Mouse (Mus musculus): ENCODE data around the gene Ankrd52. TPM values are rescaled to one million over a fixed set of nuclear protein-coding genes. Genes with fewer than 3 reads are reported as not detected.
"Not testable (repeated sequence)": the region's sequence is repeated elsewhere in the genome, so short reads cannot be mapped to it uniquely, and the experiment has no call there.

The Ankrd52 gene
- 8.4 and 9.6 TPM in 2 replicates for polyA plus RNA-seq (2015; fragmentation: Nextera tagmentation; extraction: Ambion mirVana)

DNA sequence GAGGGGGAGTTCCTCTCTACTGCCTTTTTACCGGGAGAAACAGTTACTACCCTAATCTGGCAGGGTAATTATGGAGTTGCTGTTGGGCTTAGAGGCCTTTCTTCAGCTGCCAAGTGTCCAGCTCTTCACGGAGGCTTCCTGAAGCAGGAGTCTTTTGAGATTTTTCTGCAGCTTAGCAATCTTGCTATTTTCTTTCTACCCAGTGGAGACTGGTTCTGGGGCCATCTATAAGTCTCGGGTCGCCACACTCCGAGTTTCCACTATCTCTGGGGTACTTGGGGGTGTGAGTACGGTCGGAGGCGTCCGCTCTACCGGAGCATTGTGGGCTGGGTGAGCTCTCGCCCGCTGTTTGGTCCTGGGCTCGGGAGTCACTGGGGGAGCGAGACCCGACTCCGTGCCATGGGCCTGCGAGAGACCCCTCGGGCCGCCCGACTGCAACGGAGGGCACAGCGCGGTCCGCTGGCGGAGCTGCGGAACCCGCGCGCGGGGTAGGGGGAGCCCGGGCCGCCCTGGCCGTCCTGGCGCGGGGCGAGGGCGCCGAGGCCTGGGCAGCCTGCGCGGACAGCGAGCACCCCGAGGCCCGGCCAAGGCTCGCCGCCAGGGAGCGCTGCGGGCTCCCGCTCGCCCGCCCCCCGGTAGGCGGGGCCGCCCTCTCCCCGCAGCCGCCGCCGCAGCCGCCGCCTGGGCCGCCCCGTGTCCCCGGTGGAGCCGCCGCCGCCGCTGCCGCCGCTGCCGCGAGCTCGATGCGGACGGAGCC is at the start of gene Ankrd52:
Gene Ankrd52 (plus strand): TSS at position 661 of the 757 bp plus-strand sequence.
- H3K9ac ChIP-seq (ENCODE audit: low read length), result peak within 1 kb of the TSS; percentile 97
- peaks cover 26% of the 10 kb centered on the region for H3K36me3 ChIP-seq (ENCODE audit: control insufficient read depth, insufficient read depth, low read length)
- H3K4me3 ChIP-seq (ENCODE audit: low read length), result peak within 1 kb of the TSS; percentile 93
- H3K4me1 ChIP-seq (replicated peaks; ENCODE audit: control insufficient read depth, insufficient read depth, low read length), result peaks cover 19% of the 10 kb centered on the region
- under 1% methylated on average over 48 of the region's 73 CpGs for WGBS
- H3K9me3 ChIP-seq (ENCODE audit: control insufficient read depth, low read length), result no peaks in the 10 kb centered on the region
- peak within 1 kb of the TSS; percentile 92 for H3K27ac ChIP-seq (ENCODE audit: low read length)
- peak within 1 kb of the TSS; percentile 62 for H3K4me2 ChIP-seq (ENCODE audit: low read depth, low read length)
- ATAC-seq (ENCODE audit: low read depth), result peak; percentile 96
- H3K27me3 ChIP-seq (ENCODE audit: control insufficient read depth, insufficient read depth, low read depth, low read length), result no peaks in the 10 kb centered on the region

- no peak overlapping the region for H3K4me3 ChIP-seq (ENCODE audit: low read length)
- 78% methylated on average over 10 of the region's 10 CpGs for WGBS
- no peaks in the 10 kb centered on the region for H3K27me3 ChIP-seq (ENCODE audit: control insufficient read depth, insufficient read depth, low read depth, low read length)
- no peak overlapping the region for H3K9ac ChIP-seq (ENCODE audit: low read length)
- H3K27ac ChIP-seq (ENCODE audit: low read length), result no peak overlapping the region
- ATAC-seq (ENCODE audit: low read depth), result no peak
- peaks cover 12% of the 10 kb centered on the region for H3K4me1 ChIP-seq (replicated peaks; ENCODE audit: control insufficient read depth, insufficient read depth, low read length)
- H3K36me3 ChIP-seq (ENCODE audit: control insufficient read depth, insufficient read depth, low read length), result peaks cover 29% of the 10 kb centered on the region
- no peak overlapping the region for H3K4me2 ChIP-seq (ENCODE audit: low read depth, low read length)
- no peaks in the 10 kb centered on the region for H3K9me3 ChIP-seq (ENCODE audit: control insufficient read depth, low read length)
Observed at GRCm38 (mm10) chr10:128327610-128328009, 49.3 kb upstream of the Ankrd52 start.

- not testable (repeated sequence) for H3K9ac ChIP-seq (ENCODE audit: low read length); H3K27me3 ChIP-seq (ENCODE audit: control insufficient read depth, insufficient read depth, low read depth, low read length); ATAC-seq (ENCODE audit: low read depth); H3K36me3 ChIP-seq (ENCODE audit: control insufficient read depth, insufficient read depth, low read length); H3K4me3 ChIP-seq (ENCODE audit: low read length); H3K9me3 ChIP-seq (ENCODE audit: control insufficient read depth, low read length); H3K4me2 ChIP-seq (ENCODE audit: low read depth, low read length); H3K27ac ChIP-seq (ENCODE audit: low read length); H3K4me1 ChIP-seq (replicated peaks; ENCODE audit: control insufficient read depth, insufficient read depth, low read length)
- 72% methylated on average over 5 of the region's 6 CpGs for WGBS
Observed at GRCm38 (mm10) chr10:128332358-128333249, 44.3 kb upstream of the Ankrd52 start.

GRCm38 (mm10) chr10:128335582-128335981 is 41.3 kb upstream of the Ankrd52 start:
- Histone ChIP-seq H3K9me3 (ENCODE audit: control insufficient read depth, low read length) (no peaks in the 10 kb centered on the region), H3K4me1 (replicated peaks; ENCODE audit: control insufficient read depth, insufficient read depth, low read length) (peaks cover 9% of the 10 kb centered on the region), H3K4me2 (ENCODE audit: low read depth, low read length) (no peak overlapping the region), H3K27ac (ENCODE audit: low read length) (no peak overlapping the region), H3K36me3 (ENCODE audit: control insufficient read depth, insufficient read depth, low read length) (no peaks in the 10 kb centered on the region), H3K4me3 (ENCODE audit: low read length) (no peak overlapping the region), H3K27me3 (ENCODE audit: control insufficient read depth, insufficient read depth, low read depth, low read length) (no peaks in the 10 kb centered on the region), H3K9ac (ENCODE audit: low read length) (no peak overlapping the region)
- no peak for ATAC-seq (ENCODE audit: low read depth)
- 0% methylated on average over 4 of the region's 4 CpGs for WGBS

GRCm38 (mm10) chr10:128336195-128336594 is 40.7 kb upstream of the Ankrd52 start:
- no peak overlapping the region for H3K4me2 ChIP-seq (ENCODE audit: low read depth, low read length)

DNA sequence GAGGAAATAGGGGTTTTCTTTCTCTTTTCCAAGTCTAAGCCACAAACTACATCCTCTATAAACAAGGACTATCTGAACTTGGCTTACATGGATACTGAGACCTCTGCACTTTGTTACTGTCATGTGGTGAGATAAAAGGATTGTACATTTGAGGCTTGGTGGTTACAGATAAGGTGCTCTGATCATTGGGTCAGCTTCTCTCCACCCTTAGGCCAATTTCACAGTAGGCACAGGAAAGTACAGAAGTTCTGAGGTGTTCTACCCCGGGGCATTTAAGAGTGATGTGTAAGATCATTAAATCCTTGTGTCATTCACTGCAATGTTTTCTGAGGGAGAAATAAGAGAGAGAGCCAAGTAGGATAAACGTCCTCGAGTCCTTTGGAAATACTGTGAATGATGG is 40.3 kb upstream of the Ankrd52 start:
- H3K9ac ChIP-seq (ENCODE audit: low read length), result no peak overlapping the region
- H3K4me2 ChIP-seq (ENCODE audit: low read depth, low read length), result peak overlapping the region; percentile 57
- 0 out of 2 replicates have a peak overlapping the region, but pooled peaks have one; percentile 51 for H3K27ac ChIP-seq (ENCODE audit: low read length)
- ATAC-seq (ENCODE audit: low read depth), result no peak
- H3K27me3 ChIP-seq (ENCODE audit: control insufficient read depth, insufficient read depth, low read depth, low read length), result no peaks in the 10 kb centered on the region
- peaks cover 9% of the 10 kb centered on the region for H3K4me1 ChIP-seq (replicated peaks; ENCODE audit: control insufficient read depth, insufficient read depth, low read length)
- H3K9me3 ChIP-seq (ENCODE audit: control insufficient read depth, low read length), result no peaks in the 10 kb centered on the region
- H3K36me3 ChIP-seq (ENCODE audit: control insufficient read depth, insufficient read depth, low read length), result no peaks in the 10 kb centered on the region
- 72% methylated on average over 3 of the region's 3 CpGs for WGBS
- H3K4me3 ChIP-seq (ENCODE audit: low read length), result no peak overlapping the region

More at GRCm38 (mm10) chr10:128336195-128336594, 40.7 kb upstream of the Ankrd52 start:
- H3K27me3 ChIP-seq (ENCODE audit: control insufficient read depth, insufficient read depth, low read depth, low read length), result no peaks in the 10 kb centered on the region
- H3K9me3 ChIP-seq (ENCODE audit: control insufficient read depth, low read length), result no peaks in the 10 kb centered on the region
- 95% methylated on average over 3 of the region's 3 CpGs for WGBS
- H3K9ac ChIP-seq (ENCODE audit: low read length), result no peak overlapping the region
- H3K4me1 ChIP-seq (replicated peaks; ENCODE audit: control insufficient read depth, insufficient read depth, low read length), result peaks cover 9% of the 10 kb centered on the region
- H3K36me3 ChIP-seq (ENCODE audit: control insufficient read depth, insufficient read depth, low read length), result no peaks in the 10 kb centered on the region
- H3K4me3 ChIP-seq (ENCODE audit: low read length), result no peak overlapping the region
- H3K27ac ChIP-seq (ENCODE audit: low read length), result no peak overlapping the region
- ATAC-seq (ENCODE audit: low read depth), result no peak

DNA sequence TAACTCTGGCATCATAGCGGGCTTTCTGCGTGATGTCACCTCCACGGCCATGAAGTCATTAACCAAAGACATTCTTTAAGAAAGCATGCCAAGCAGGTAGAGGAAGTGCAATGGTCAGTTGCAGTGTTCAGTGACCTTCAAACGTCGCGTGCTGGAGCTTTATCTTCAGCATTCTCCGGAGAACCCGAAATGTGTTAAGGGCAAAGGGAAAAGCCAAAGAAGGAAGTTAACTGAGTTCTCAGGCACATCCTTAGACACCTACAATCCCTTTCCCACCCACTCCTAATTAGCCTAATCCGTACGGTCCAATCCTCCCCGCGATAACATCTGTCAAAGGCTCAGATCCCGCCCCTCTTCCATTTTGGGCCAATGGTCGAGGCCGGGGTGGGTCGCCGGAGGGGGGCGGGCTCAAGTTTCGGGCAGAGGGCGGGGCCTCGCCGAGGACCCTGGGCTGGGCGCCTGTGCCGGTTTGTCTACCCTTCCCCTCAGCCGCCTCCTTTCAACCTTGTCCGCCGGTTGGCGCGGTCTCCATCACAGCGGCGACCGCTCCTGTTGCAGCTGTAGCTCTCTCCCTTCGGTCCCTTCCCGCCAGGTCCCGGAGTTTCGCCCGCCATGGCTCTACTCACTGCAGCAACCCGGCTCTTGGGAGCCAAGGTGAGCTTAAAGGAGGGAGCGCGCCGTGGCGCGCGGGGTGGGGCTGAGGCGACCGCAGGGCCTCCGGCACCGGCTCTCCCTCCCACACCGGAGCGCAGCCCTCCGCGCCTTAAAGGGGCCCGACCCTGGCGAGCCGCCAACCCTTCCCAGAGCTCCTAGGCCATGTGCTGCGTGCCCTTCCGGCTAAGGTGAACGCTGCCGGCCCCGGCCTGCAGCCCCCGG is 39.4 kb upstream of the Ankrd52 start, which contains the start of gene Cs:
Gene Cs (plus strand): TSS at position 429 of the 876 bp plus-strand sequence.
- 1% methylated on average over 60 of the region's 61 CpGs for WGBS
- peak within 1 kb of the TSS; percentile 94 for H3K27ac ChIP-seq (ENCODE audit: low read length)
- H3K9me3 ChIP-seq (ENCODE audit: control insufficient read depth, low read length), result no peaks in the 10 kb centered on the region
- H3K9ac ChIP-seq (ENCODE audit: low read length), result peak within 1 kb of the TSS; percentile 82
- peak within 1 kb of the TSS; percentile 79 for H3K4me2 ChIP-seq (ENCODE audit: low read depth, low read length)
- peak; percentile 99 for ATAC-seq (ENCODE audit: low read depth)
- peak within 1 kb of the TSS; percentile 74 for H3K4me3 ChIP-seq (ENCODE audit: low read length)
- H3K4me1 ChIP-seq (replicated peaks; ENCODE audit: control insufficient read depth, insufficient read depth, low read length), result peaks cover 9% of the 10 kb centered on the region
- no peaks in the 10 kb centered on the region for H3K36me3 ChIP-seq (ENCODE audit: control insufficient read depth, insufficient read depth, low read length)
- H3K27me3 ChIP-seq (ENCODE audit: control insufficient read depth, insufficient read depth, low read depth, low read length), result no peaks in the 10 kb centered on the region

GRCm38 (mm10) chr10:128338415-128338814 is 38.5 kb upstream of the Ankrd52 start:
- ATAC-seq (ENCODE audit: low read depth), result no peak
- Histone ChIP-seq H3K27ac (ENCODE audit: low read length) (peak overlapping the region; percentile 94; the same call in 1 of the 2 replicates), H3K4me1 (replicated peaks; ENCODE audit: control insufficient read depth, insufficient read depth, low read length) (peaks cover 9% of the 10 kb centered on the region), H3K4me2 (ENCODE audit: low read depth, low read length) (peak overlapping the region; percentile 79), H3K27me3 (ENCODE audit: control insufficient read depth, insufficient read depth, low read depth, low read length) (no peaks in the 10 kb centered on the region), H3K36me3 (ENCODE audit: control insufficient read depth, insufficient read depth, low read length) (no peaks in the 10 kb centered on the region), H3K9me3 (ENCODE audit: control insufficient read depth, low read length) (no peaks in the 10 kb centered on the region), H3K9ac (ENCODE audit: low read length) (peak overlapping the region; percentile 82), H3K4me3 (ENCODE audit: low read length) (peak overlapping the region; percentile 74)
- WGBS, result 19% methylated on average over 5 of the region's 5 CpGs

Data from lung, embryonic 16.5 days (tissue).